In the genomic region with DNA sequence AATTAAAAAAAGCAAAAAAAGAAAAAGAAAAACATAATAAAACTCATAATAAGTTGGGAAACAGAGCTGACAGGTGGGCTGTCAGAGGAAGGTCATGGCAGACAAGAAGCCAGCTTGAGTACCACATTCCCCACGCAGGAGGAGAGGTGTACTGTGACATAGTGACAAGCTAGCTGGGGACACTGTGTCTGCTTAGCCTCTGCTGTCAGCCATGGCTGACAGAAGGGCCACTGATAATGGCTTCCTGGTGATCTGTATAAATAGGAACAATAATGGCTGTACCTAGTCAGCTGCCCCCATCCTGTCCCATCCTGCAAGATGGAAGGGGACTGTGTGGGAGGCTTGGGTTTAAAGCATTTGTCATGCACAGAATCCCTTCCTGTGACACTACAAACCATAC, we compare ENCODE assay signal across 35 mouse cellular contexts. TPM values are rescaled to one million over a fixed set of nuclear protein-coding genes. Genes with fewer than 3 reads are reported as not detected.
DNase-seq lines count a peak whose midpoint lies in the region; ATAC-seq lines count a peak whose summit lies in the region.
"Had no signal": no experiment of that assay in that cellular context is flagged by ENCODE, and none has a peak within 500 bp of the region (broad histone marks: within the 10 kb centered on the region; RNA-seq: fewer than 3 reads in every experiment).

No protein-coding gene starts in this region.

- no peak overlapping the region for H3K9ac ChIP-seq in heart, embryonic 11.5 days (ENCODE audit: low read depth, low read length)
- H3K9ac ChIP-seq in heart, embryonic 14.5 days (ENCODE audit: low read length), result no peak overlapping the region
- H3K9ac ChIP-seq: hindbrain, embryonic 12.5 days; intestine, embryonic 15.5 days; liver, embryonic 15.5 days; lung, embryonic 14.5 days; midbrain, embryonic 13.5 days; neural tube, embryonic 13.5 days had no signal

- ATAC-seq in heart, embryonic 11.5 days (replicated peaks; ENCODE audit: insufficient number of reproducible peaks, low FRiP score, low TSS enrichment), result peak; percentile 71; the same call in 1 of the 2 replicates
- ATAC-seq in heart, embryonic 14.5 days (ENCODE audit: insufficient number of reproducible peaks, insufficient read depth, low FRiP score, low read depth), result peak; percentile 76; the same call in 1 of the 2 replicates
- ATAC-seq: CD4-positive, CD25-positive, alpha-beta regulatory T cell, adult 4 months; forebrain, embryonic 16.5 days; hindbrain, postnatal 0 days; intestine, embryonic 15.5 days; midbrain, embryonic 13.5 days had no signal

- intact Hi-C loops in heart, postnatal 25 days (cut with DNase I), result no loop called here

- H3K36me3 ChIP-seq in heart, embryonic 11.5 days (ENCODE audit: control insufficient read depth, insufficient read depth, low read length), result no peaks in the 10 kb centered on the region
- no peaks in the 10 kb centered on the region for H3K36me3 ChIP-seq in heart, embryonic 14.5 days (ENCODE audit: control insufficient read depth, insufficient read depth, low read length)
- H3K36me3 ChIP-seq: hindbrain, embryonic 12.5 days; intestine, embryonic 15.5 days; midbrain, embryonic 13.5 days; neural tube, embryonic 13.5 days had no signal

- DNase-seq in heart, adult 18-20 months, result peak; percentile 22 to 50
- DNase-seq in heart, postnatal 25 days (ENCODE audit: low spot score), result no peak
- peak; percentile 5 for DNase-seq in mesoderm, embryonic 11.5 days (ENCODE audit: low read depth, low spot score)
- no peak for DNase-seq in layer of hippocampus, postnatal 36 days
- DNase-seq in gastrocnemius, adult 8-10 months (ENCODE audit: low spot score in 2 of 2), result no peak
- DNase-seq: adrenal gland, postnatal 14 days; cerebellum, adult 11-12 months; cerebellum, adult 9-11 months; gastrocnemius, postnatal 10 days; kidney, adult 2 months; kidney, postnatal 36 days; liver; lung, embryonic 14.5 days; thymus, adult 2 months; thymus, postnatal 36 days had no signal

- no peak overlapping the region for H3K4me2 ChIP-seq in heart, embryonic 11.5 days
- H3K4me2 ChIP-seq in heart, embryonic 14.5 days (ENCODE audit: low read length), result peak overlapping the region; percentile 4; the same call in 1 of the 2 replicates
- H3K4me2 ChIP-seq: hindbrain, embryonic 12.5 days; intestine, embryonic 15.5 days; liver, embryonic 15.5 days; lung, embryonic 14.5 days; midbrain, embryonic 13.5 days; neural tube, embryonic 13.5 days had no signal

- peaks cover 24% of the 10 kb centered on the region for H3K4me1 ChIP-seq in heart, embryonic 11.5 days (ENCODE audit: control insufficient read depth, insufficient read depth, low read length)
- H3K4me1 ChIP-seq in heart, embryonic 14.5 days (ENCODE audit: control insufficient read depth in 2 of 2, insufficient read depth in 2 of 2, low read length in 2 of 2), result peaks cover 23 to 36% of the 10 kb centered on the region in 2 experiments
- H3K4me1 ChIP-seq: hindbrain, embryonic 12.5 days; intestine, embryonic 15.5 days; liver, embryonic 15.5 days had no signal

- H3K27ac ChIP-seq in heart, embryonic 11.5 days (ENCODE audit: low read depth, low read length), result peak overlapping the region; percentile 83
- peak overlapping the region; percentile 71 to 84 for H3K27ac ChIP-seq in heart, embryonic 14.5 days (replicated peaks in 1 of 2; ENCODE audit: control insufficient read depth in 1 of 2, insufficient read depth in 1 of 2, low read depth in 2 of 2, low read length in 2 of 2)
- H3K27ac ChIP-seq: hindbrain, embryonic 12.5 days; hindbrain, postnatal 0 days; intestine, embryonic 15.5 days; liver, embryonic 15.5 days; midbrain, embryonic 13.5 days; neural tube, embryonic 13.5 days had no signal

- H3K27me3 ChIP-seq in heart, embryonic 11.5 days (ENCODE audit: control insufficient read depth, insufficient read depth, low read length), result no peaks in the 10 kb centered on the region
- H3K27me3 ChIP-seq in heart, embryonic 14.5 days (ENCODE audit: control insufficient read depth, insufficient read depth, low read length), result no peaks in the 10 kb centered on the region
- H3K27me3 ChIP-seq: intestine, embryonic 15.5 days; liver, embryonic 15.5 days; midbrain, embryonic 13.5 days had no signal

- H3K9me3 ChIP-seq in heart, embryonic 11.5 days (replicated peaks; ENCODE audit: control insufficient read depth, low read length), result no peaks in the 10 kb centered on the region
- H3K9me3 ChIP-seq in heart, embryonic 14.5 days (ENCODE audit: control insufficient read depth, low read length), result no peaks in the 10 kb centered on the region
- H3K9me3 ChIP-seq: hindbrain, embryonic 12.5 days; liver, embryonic 15.5 days; midbrain, embryonic 13.5 days; neural tube, embryonic 13.5 days had no signal

- WGBS in heart, embryonic 11.5 days (ENCODE audit: insufficient replicate concordance), result 7% methylated on average over 1 of the region's 1 CpGs
- 7% methylated on average over 1 of the region's 1 CpGs for WGBS in heart, embryonic 14.5 days

- no peak overlapping the region for H3K4me3 ChIP-seq in heart, embryonic 11.5 days (ENCODE audit: low read depth, low read length)
- no peak overlapping the region for H3K4me3 ChIP-seq in heart, embryonic 14.5 days (ENCODE audit: control insufficient read depth in 1 of 2, insufficient read depth in 1 of 2, low read depth in 1 of 2, low read length in 2 of 2)
- H3K4me3 ChIP-seq: erythroblast, embryonic 14.5 days; hindbrain, embryonic 12.5 days; intestine, embryonic 15.5 days; liver, embryonic 15.5 days; midbrain, embryonic 13.5 days; neural tube, embryonic 13.5 days had no signal

RNA-seq across cellular contexts. Expression of a gene that starts 10.7 kb away (rescaled TPM):
- total RNA-seq in heart, adult 18-20 months (2021), result not detected
- not detected for total RNA-seq in heart, postnatal 25 days (2021)
- 1.9 and 3.4 TPM in 2 replicates for polyA plus RNA-seq in heart, embryonic 11.5 days (2014; fragmentation: Nextera tagmentation; extraction: Ambion mirVana)
- polyA plus RNA-seq in heart, embryonic 14.5 days (2014; fragmentation: Nextera tagmentation; extraction: Ambion mirVana), result 2.4 and 3.1 TPM in 2 replicates
- total RNA-seq in layer of hippocampus, postnatal 36 days (2021), result not detected
- total RNA-seq in gastrocnemius, adult 8-10 months (2022), result under 1 TPM in 1 of 4 experiments, not detected in 3; 0.27 TPM
- total RNA-seq: gastrocnemius, postnatal 10 days; granulocyte monocyte progenitor cell, adult 5-6 weeks; hindbrain, postnatal 0 days; layer of hippocampus, postnatal 25 days; left cerebral cortex, postnatal 14 days; megakaryocyte progenitor cell, adult 5-6 weeks had no signal
- polyA plus RNA-seq: CD4-positive, CD25-positive, alpha-beta regulatory T cell, adult 4 months; erythroblast, embryonic 14.5 days; forebrain, embryonic 11.5 days; hindbrain, embryonic 12.5 days; hindbrain, postnatal 0 days; limb, embryonic 11.5 days; lung, embryonic 14.5 days; neural tube, embryonic 13.5 days had no signal

RNA-seq across cellular contexts. Expression of a gene that starts 24.1 kb away (rescaled TPM):
- not detected for total RNA-seq in heart, adult 18-20 months (2021)
- not detected for total RNA-seq in heart, postnatal 25 days (2021)
- polyA plus RNA-seq in heart, embryonic 11.5 days (2014; fragmentation: Nextera tagmentation; extraction: Ambion mirVana), result not detected in 2 replicates
- polyA plus RNA-seq in heart, embryonic 14.5 days (2014; fragmentation: Nextera tagmentation; extraction: Ambion mirVana), result not detected in 2 replicates
- not detected for total RNA-seq in layer of hippocampus, postnatal 36 days (2021)
- total RNA-seq in gastrocnemius, adult 8-10 months (2022), result not detected
- total RNA-seq: adrenal gland, postnatal 14 days; gastrocnemius, postnatal 10 days; granulocyte monocyte progenitor cell, adult 5-6 weeks; hindbrain, postnatal 0 days; layer of hippocampus, adult 8-10 months; layer of hippocampus, postnatal 25 days; left cerebral cortex, postnatal 14 days; megakaryocyte progenitor cell, adult 5-6 weeks had no signal
- polyA plus RNA-seq: CD4-positive, CD25-positive, alpha-beta regulatory T cell, adult 4 months; embryonic facial prominence, embryonic 14.5 days; erythroblast, embryonic 14.5 days; forebrain, embryonic 11.5 days; hindbrain, embryonic 12.5 days; hindbrain, postnatal 0 days; intestine, embryonic 15.5 days; kidney, embryonic 16.5 days; limb, embryonic 11.5 days; liver, embryonic 15.5 days; lung, embryonic 14.5 days; midbrain, embryonic 13.5 days; neural tube, embryonic 13.5 days had no signal

RNA-seq across cellular contexts. Expression of a gene that starts 37.2 kb away (rescaled TPM):
- total RNA-seq in heart, adult 18-20 months (2021), result 10 to 100 TPM; 45.4 to 46.4 TPM
- 100 to 1,000 TPM in 1 of 2 experiments, 10 to 100 TPM in 1; 94.0 to 106 TPM for total RNA-seq in heart, postnatal 25 days (2021)
- polyA plus RNA-seq in heart, embryonic 11.5 days (2014; fragmentation: Nextera tagmentation; extraction: Ambion mirVana), result 11.6 and 16.3 TPM in 2 replicates
- polyA plus RNA-seq in heart, embryonic 14.5 days (2014; fragmentation: Nextera tagmentation; extraction: Ambion mirVana), result 39.7 and 44.7 TPM in 2 replicates
- total RNA-seq in layer of hippocampus, postnatal 36 days (2021), result 1 to 10 TPM; 3.8 to 6.1 TPM
- 10 to 100 TPM; 15.1 to 28.1 (median 17.1) TPM for total RNA-seq in gastrocnemius, adult 8-10 months (2022)
- total RNA-seq: granulocyte monocyte progenitor cell, adult 5-6 weeks; megakaryocyte progenitor cell, adult 5-6 weeks had no signal
- polyA plus RNA-seq: CD4-positive, CD25-positive, alpha-beta regulatory T cell, adult 4 months; erythroblast, embryonic 14.5 days had no signal

RNA-seq across cellular contexts. Expression of a gene that starts 54.8 kb away (rescaled TPM):
- 1 to 10 TPM; 7.1 to 8.0 TPM for total RNA-seq in heart, adult 18-20 months (2021)
- total RNA-seq in heart, postnatal 25 days (2021), result 1 to 10 TPM; 7.3 to 7.4 TPM
- polyA plus RNA-seq in heart, embryonic 11.5 days (2014; fragmentation: Nextera tagmentation; extraction: Ambion mirVana), result 14.0 and 15.1 TPM in 2 replicates
- 5.3 and 11.6 TPM in 2 replicates for polyA plus RNA-seq in heart, embryonic 14.5 days (2014; fragmentation: Nextera tagmentation; extraction: Ambion mirVana)
- total RNA-seq in layer of hippocampus, postnatal 36 days (2021), result 10 to 100 TPM; 35.6 to 37.8 TPM
- 1 to 10 TPM; 4.4 to 8.1 (median 7.2) TPM for total RNA-seq in gastrocnemius, adult 8-10 months (2022)

Comparison
In these comparisons a context has a peak if more than half of its experiments do, and no peak if none do; other contexts are left out.
1. DNase-seq: peak in heart, adult 18-20 months (2 of 2) and mesoderm, embryonic 11.5 days (single experiment); none in heart, postnatal 25 days (single experiment), layer of hippocampus, postnatal 36 days (0 of 2) and gastrocnemius, adult 8-10 months (0 of 2).